Mouse (Mus musculus): ENCODE measurements around the gene Pbx4. TPM values are rescaled to one million over a fixed set of nuclear protein-coding genes. Genes with fewer than 3 reads are reported as not detected.
A peak's percentile ranks its signal among the peaks of the same experiment; 100 is the strongest.

Gene Pbx4
- polyA plus RNA-seq, 1 experiment from 2014 or later = 62.1 TPM

- WGBS = 91% methylated on average over 5 of the region's 5 CpGs
These were observed 32.3 kb upstream of the Pbx4 start for GRCm38 (mm10) chr8:69799946-69800345.

DNA sequence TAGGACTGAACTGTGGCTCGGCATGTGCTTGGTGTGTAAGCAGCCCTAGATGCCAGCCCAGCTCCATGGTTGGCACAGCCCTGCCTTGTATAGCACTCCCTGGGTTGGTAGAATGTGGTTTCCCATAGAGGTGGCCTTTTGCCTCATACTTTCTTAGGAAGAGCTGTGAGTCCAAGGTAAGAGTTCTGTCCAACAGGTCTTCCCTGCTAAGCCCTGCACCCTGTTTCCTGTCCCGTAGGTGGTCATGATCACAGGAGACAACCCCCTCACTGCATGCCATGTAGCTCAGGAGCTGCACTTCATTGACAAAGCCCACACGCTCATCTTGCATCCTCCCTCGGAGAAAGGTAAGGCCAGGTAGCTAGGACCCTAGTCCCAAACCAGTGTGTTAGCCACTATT lies 30.5 kb upstream of the Pbx4 start:
- Histone ChIP-seq H3K27ac (no peak overlapping the region), H3K4me1 (no peaks in the 10 kb centered on the region), H3K4me2 (no peak overlapping the region), H3K9ac (no peak overlapping the region), H3K36me3 (replicated peaks) (peaks cover 92% of the 10 kb centered on the region), H3K4me3 (no peak overlapping the region), H3K9me3 (no peaks in the 10 kb centered on the region), H3K27me3 (replicated peaks) (no peaks in the 10 kb centered on the region)
- ATAC-seq (replicated peaks) = no peak
- 97% methylated on average over 4 of the region's 4 CpGs for WGBS

More at GRCm38 (mm10) chr8:69799946-69800345, 32.3 kb upstream of the Pbx4 start:
- Histone ChIP-seq H3K4me3 (no peak overlapping the region), H3K36me3 (replicated peaks) (peaks cover 82% of the 10 kb centered on the region), H3K4me2 (no peak overlapping the region), H3K27ac (no peak overlapping the region), H3K9ac (no peak overlapping the region), H3K4me1 (no peaks in the 10 kb centered on the region), H3K27me3 (replicated peaks) (no peaks in the 10 kb centered on the region), H3K9me3 (no peaks in the 10 kb centered on the region)
- ATAC-seq (replicated peaks) = no peak

DNA sequence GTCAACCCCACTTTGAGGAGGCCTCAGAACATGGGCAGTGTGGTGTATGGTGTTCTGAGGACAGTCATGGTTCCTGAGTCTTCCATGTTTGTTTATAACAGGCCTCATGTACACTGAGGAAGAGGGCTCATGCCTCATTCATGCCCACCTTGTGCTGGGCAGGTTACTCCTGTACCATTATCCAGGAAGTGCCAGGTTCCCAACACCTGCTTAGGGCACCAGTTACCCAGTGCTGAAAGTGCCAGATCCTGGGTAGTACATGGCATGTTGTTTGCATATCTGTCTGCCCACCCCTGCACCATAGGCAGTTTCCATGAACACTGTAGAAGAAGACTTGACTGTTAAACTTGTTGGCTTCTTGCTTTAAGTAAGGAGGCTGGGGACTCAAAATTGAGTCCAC lies 30.1 kb upstream of the Pbx4 start:
- Histone ChIP-seq H3K27me3 (replicated peaks) (no peaks in the 10 kb centered on the region), H3K27ac (no peak overlapping the region), H3K9me3 (no peaks in the 10 kb centered on the region), H3K9ac (no peak overlapping the region), H3K4me2 (no peak overlapping the region), H3K4me1 (no peaks in the 10 kb centered on the region), H3K36me3 (replicated peaks) (peaks cover 92% of the 10 kb centered on the region), H3K4me3 (no peak overlapping the region)
- ATAC-seq (replicated peaks) = no peak

DNA sequence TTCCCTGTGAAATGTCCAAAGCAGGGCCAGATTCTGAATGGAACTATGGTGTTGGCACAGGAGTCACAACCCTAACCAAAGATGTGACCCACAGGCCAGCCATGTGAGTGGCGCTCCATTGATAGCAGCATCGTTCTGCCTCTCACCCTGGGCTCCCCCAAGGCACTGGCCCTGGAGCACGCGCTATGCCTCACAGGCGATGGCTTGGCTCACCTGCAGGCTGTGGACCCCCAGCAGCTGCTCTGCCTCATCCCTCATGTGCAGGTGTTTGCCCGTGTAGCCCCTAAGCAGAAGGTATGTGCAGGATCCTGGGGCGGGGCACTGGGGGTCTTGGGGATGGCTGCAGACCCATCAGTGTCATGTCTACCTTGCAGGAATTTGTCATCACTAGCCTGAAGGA lies 28.9 kb upstream of the Pbx4 start:
- no peak for ATAC-seq (replicated peaks)
- no peaks in the 10 kb centered on the region for H3K9me3 ChIP-seq
- H3K36me3 ChIP-seq (replicated peaks) = peaks cover 88% of the 10 kb centered on the region
- no peak overlapping the region for H3K4me3 ChIP-seq
- peaks cover 4% of the 10 kb centered on the region for H3K4me1 ChIP-seq
- no peak overlapping the region for H3K27ac ChIP-seq
- no peaks in the 10 kb centered on the region for H3K27me3 ChIP-seq (replicated peaks)
- no peak overlapping the region for H3K9ac ChIP-seq
- no peak overlapping the region for H3K4me2 ChIP-seq
- 96% methylated on average over 7 of the region's 7 CpGs for WGBS

DNA sequence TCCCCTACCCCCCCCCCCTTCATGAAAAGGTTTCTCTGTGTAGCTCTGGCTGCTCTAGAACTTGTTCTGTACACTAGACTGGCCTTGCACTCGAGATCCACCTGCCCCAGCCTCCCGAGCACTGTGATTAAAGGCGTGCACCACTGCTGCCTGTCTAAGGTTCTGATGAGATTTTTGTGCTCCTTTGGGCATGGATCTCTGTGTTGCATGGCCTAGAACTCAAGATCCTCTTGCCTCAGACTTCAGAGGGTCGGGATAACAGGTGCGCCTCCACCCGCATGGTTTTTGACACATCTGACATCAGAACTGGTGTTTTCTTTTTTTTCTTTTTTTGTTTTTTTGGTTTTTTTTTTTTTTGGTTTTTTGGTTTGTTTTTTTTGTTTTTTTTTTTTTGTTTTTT lies 27.8 kb upstream of the Pbx4 start:
- 91% methylated on average over 6 of the region's 6 CpGs for whole genome bisulfite sequencing

DNA sequence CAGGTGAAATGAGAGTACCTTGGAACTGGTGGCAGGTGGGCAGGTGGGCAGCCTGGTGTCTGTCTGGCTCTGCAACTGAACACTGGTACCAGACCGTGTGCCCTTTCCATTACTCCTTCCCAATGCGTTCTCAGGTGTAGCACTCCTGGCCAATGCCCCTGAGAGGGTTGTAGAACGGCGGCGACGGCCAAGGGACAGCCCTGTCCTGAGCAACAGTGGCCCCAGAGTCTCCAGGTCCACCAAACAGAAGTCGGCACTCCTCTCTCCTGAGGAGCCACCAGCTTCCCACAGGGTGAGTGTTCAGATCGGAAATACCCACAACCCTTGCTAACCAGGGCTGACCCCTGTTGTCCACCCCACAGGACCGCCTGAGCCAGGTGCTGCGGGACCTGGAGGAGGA lies 27.2 kb upstream of the Pbx4 start:
- no peak for ATAC-seq (replicated peaks)
- 97% methylated on average over 10 of the region's 10 CpGs for WGBS
- H3K4me3 ChIP-seq = no peak overlapping the region

More for the DNA sequence above, 27.8 kb upstream of the Pbx4 start:
- no peak overlapping the region for H3K4me3 ChIP-seq
- peaks cover 77% of the 10 kb centered on the region for H3K36me3 ChIP-seq (replicated peaks)
- H3K27me3 ChIP-seq (replicated peaks) = no peaks in the 10 kb centered on the region
- H3K9ac ChIP-seq = no peak overlapping the region
- no peak overlapping the region for H3K27ac ChIP-seq
- peaks cover 6% of the 10 kb centered on the region for H3K4me1 ChIP-seq
- H3K9me3 ChIP-seq = no peaks in the 10 kb centered on the region
- H3K4me2 ChIP-seq = no peak overlapping the region
- no peak for ATAC-seq (replicated peaks)

GRCm38 (mm10) chr8:69805491-69805890 lies 26.8 kb upstream of the Pbx4 start:
- 95% methylated on average over 9 of the region's 9 CpGs for WGBS
- Histone ChIP-seq H3K9me3 (no peaks in the 10 kb centered on the region), H3K36me3 (replicated peaks) (peaks cover 68% of the 10 kb centered on the region), H3K27me3 (replicated peaks) (no peaks in the 10 kb centered on the region), H3K4me1 (peaks cover 15% of the 10 kb centered on the region), H3K4me2 (no peak overlapping the region), H3K9ac (no peak overlapping the region), H3K4me3 (no peak overlapping the region), H3K27ac (no peak overlapping the region)
- ATAC-seq (replicated peaks) = no peak

More for the DNA sequence above, 27.2 kb upstream of the Pbx4 start:
- H3K4me1 ChIP-seq = peaks cover 12% of the 10 kb centered on the region
- H3K4me2 ChIP-seq = no peak overlapping the region
- H3K27me3 ChIP-seq (replicated peaks) = no peaks in the 10 kb centered on the region
- no peak overlapping the region for H3K9ac ChIP-seq
- peaks cover 72% of the 10 kb centered on the region for H3K36me3 ChIP-seq (replicated peaks)
- no peaks in the 10 kb centered on the region for H3K9me3 ChIP-seq
- no peak overlapping the region for H3K27ac ChIP-seq

DNA sequence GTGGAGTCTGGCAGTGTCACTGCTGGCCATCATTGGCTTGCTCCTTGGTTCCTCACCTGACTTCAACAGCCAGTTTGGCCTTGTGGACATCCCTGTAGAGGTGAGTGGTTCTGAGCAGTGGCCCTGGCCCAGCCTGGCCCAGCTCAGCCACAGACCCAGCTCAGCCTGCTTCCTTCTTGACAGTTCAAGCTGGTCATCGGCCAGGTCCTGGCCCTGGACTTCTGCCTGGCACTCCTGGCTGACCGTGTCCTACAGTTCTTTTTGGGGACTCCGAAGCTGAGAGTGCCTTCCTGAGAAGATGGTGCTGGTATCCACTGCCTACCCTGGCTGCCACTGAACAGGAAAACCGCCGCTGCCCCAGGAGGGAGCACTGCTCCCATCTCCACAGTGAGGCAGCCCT lies 25.1 kb upstream of the Pbx4 start:
- Histone ChIP-seq H3K27ac (no peak overlapping the region), H3K4me1 (peaks cover 15% of the 10 kb centered on the region), H3K4me3 (no peak overlapping the region), H3K9ac (no peak overlapping the region), H3K9me3 (no peaks in the 10 kb centered on the region), H3K4me2 (no peak overlapping the region), H3K27me3 (replicated peaks) (no peaks in the 10 kb centered on the region), H3K36me3 (replicated peaks) (peaks cover 59% of the 10 kb centered on the region)
- ATAC-seq (replicated peaks) = no peak
- 95% methylated on average over 5 of the region's 5 CpGs for WGBS

DNA sequence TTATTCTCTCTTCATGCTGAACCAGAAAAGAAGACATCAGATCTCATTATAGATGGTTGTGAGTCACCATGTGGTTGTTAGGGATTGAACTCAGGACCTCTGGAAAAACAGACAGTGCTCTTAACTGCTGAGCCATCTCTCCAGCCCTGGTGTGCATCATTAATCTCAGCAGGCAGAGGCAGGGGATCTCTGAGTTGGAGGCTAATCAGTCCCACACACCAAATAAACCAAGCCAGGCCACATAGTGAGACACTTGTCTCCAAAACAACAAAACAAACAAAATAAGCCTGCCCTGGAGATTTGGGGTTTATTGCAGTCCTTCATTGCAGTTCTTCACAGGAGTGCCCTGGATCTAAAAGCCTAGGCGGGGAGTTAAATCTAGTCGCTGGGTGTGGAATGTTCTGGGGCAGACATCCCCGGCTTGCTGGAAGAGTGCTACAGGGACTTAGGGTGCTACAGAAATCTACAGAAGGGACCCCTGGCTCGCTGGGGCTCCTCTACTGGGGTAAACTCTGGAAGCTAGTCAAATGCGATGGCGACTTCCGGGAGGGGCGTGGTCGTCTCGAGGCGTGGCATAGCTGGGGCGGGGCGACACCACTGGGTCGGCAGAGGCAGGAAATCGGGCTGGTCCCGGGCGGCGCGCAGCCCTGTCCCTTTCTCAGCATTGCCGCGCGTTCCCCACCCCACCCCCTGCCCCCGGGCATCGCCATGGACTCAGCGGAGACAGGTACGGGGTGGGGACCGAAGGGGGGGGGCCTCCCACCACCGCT lies 24.0 kb upstream of the Pbx4 start, which contains the start of gene Gmip:
Gene Gmip, plus strand, starts transcription at position 586 of the 770 bp plus-strand sequence.
- Histone ChIP-seq H3K4me1 (peaks cover 15% of the 10 kb centered on the region), H3K9me3 (no peaks in the 10 kb centered on the region), H3K4me2 (peak within 1 kb of the TSS; percentile 54), H3K27ac (peak within 1 kb of the TSS; percentile 39), H3K36me3 (replicated peaks) (peaks cover 51% of the 10 kb centered on the region), H3K4me3 (peak within 1 kb of the TSS; percentile 48), H3K9ac (peak within 1 kb of the TSS; percentile 55), H3K27me3 (replicated peaks) (no peaks in the 10 kb centered on the region)
- ATAC-seq (replicated peaks) = peak; percentile 75
- WGBS = 8% methylated on average over 25 of the region's 28 CpGs

DNA sequence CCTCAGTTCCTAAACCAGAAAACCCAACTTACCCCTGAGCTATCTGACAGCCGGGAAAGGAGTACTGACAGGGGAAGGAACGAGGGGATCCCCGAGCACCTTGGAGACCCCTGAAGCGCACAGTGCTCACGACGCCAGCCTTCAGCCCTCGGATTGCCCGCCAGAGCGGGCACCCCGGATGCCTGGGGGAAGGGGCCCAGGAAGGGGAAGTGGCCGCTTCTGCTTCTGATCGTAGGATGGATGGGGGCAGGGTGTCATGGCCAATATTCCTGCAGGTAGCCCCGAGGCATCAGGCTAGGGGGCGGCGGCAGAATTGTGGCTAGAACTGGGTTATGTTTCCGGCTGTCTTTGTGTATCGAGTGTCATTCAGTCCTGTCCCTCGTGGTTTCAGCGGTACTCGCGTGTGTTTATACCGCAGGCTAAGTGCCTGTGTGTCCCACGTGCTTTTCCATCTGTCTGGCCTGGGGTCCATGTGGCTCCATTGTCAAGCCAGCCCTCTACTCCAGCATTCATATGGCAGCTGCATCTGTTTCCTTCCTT lies 23.4 kb upstream of the Pbx4 start:
- peak; percentile 70 for ATAC-seq (replicated peaks)
- peak overlapping the region; percentile 39 for H3K27ac ChIP-seq
- no peaks in the 10 kb centered on the region for H3K27me3 ChIP-seq (replicated peaks)
- H3K4me2 ChIP-seq = peak overlapping the region; percentile 54
- WGBS = 4% methylated on average over 23 of the region's 23 CpGs
- H3K4me3 ChIP-seq = peak overlapping the region; percentile 48
- H3K9me3 ChIP-seq = no peaks in the 10 kb centered on the region
- peak overlapping the region; percentile 55 for H3K9ac ChIP-seq
- peaks cover 15% of the 10 kb centered on the region for H3K4me1 ChIP-seq
- peaks cover 52% of the 10 kb centered on the region for H3K36me3 ChIP-seq (replicated peaks)

DNA sequence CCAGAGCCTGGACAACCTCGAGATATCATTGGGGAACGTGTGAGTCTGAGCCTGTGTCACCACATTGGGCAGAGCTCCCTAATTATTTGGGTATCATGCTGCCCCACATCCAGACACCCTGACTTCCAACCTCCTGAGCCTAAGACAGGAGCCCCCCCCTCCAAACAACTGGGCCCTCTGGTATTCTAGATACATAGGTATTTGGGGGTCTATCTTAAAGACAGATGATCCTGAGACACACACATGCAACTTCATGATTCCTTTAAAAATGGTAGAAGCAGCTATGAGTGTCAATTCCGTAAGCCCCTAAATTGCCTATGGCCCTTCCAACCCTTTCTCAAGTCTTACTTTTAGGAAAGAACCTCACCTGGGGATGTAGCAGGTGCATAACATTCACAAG lies 22.5 kb upstream of the Pbx4 start:
- Histone ChIP-seq H3K9ac (no peak overlapping the region), H3K4me3 (peak overlapping the region; percentile 48), H3K27me3 (replicated peaks) (no peaks in the 10 kb centered on the region), H3K4me2 (peak overlapping the region; percentile 54), H3K4me1 (peaks cover 15% of the 10 kb centered on the region), H3K9me3 (no peaks in the 10 kb centered on the region), H3K36me3 (replicated peaks) (peaks cover 52% of the 10 kb centered on the region), H3K27ac (no peak overlapping the region)
- 59% methylated on average over 3 of the region's 3 CpGs for WGBS
- ATAC-seq (replicated peaks) = no peak

- ATAC-seq (replicated peaks) = no peak
- Histone ChIP-seq H3K4me1 (peaks cover 6% of the 10 kb centered on the region), H3K9me3 (no peaks in the 10 kb centered on the region), H3K27ac (no peak overlapping the region), H3K4me3 (no peak overlapping the region), H3K4me2 (no peak overlapping the region), H3K36me3 (replicated peaks) (peaks cover 40% of the 10 kb centered on the region), H3K27me3 (replicated peaks) (no peaks in the 10 kb centered on the region), H3K9ac (no peak overlapping the region)
- WGBS = 83% methylated on average over 2 of the region's 2 CpGs
These were observed 17.4 kb upstream of the Pbx4 start for GRCm38 (mm10) chr8:69814881-69815280.

- Histone ChIP-seq H3K27me3 (replicated peaks) (no peaks in the 10 kb centered on the region), H3K4me1 (0 out of 2 replicates have a peak, but pooled peaks cover under 1% of the 10 kb centered on the region), H3K4me2 (no peak overlapping the region), H3K9me3 (no peaks in the 10 kb centered on the region), H3K4me3 (no peak overlapping the region), H3K9ac (no peak overlapping the region), H3K27ac (no peak overlapping the region), H3K36me3 (replicated peaks) (peaks cover 45% of the 10 kb centered on the region)
- ATAC-seq (replicated peaks) = no peak
- WGBS = 86% methylated on average over 4 of the region's 4 CpGs
These were observed 16.9 kb upstream of the Pbx4 start for GRCm38 (mm10) chr8:69815396-69815795.
